Mouse (Mus musculus) heart, adult 10 weeks (tissue): Measurements from ENCODE around the gene Lactbl1. TPM values are rescaled to one million over a fixed set of nuclear protein-coding genes. Genes with fewer than 3 reads are reported as not detected.

ENCODE experiments used
- polyA plus RNA-seq: library from polyadenylated mRNA; stranded (reverse); fragments of 350-450 nt; fragmentation: Illumina TruSeq; extraction: RNeasy Lipid Tissue Mini Kit (QIAGEN cat#74804); gene quantifications from one replicate; pipeline ENCODE4 v1.2.3, GENCODE M21; 2014; ENCODE audit warnings: low read depth, low replicate concordance

The Lactbl1 gene
- polyA plus RNA-seq, result not detected

DNA sequence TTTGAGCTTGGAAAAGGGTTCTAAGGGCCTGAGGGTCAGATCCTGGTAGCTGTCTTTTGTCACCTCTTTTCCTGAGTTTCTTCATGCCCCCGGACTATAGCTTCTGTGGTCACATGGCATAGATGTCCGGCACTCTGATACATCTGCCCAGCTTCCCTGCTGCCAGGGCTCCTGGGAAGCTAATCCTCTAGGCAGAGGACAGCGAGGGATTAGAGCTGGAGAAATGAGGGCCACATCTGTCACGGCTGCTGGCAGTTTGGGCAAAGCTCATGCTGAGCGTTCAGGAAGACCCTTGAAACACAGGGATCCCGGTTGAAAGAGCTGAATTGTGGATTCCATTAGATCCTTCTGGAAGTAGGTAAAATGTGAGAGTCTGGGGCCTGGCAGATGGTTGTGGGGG, at the start of gene Lactbl1:
Gene Lactbl1, plus strand, starts transcription at position 234 of the 400 bp plus-strand sequence.

DNA sequence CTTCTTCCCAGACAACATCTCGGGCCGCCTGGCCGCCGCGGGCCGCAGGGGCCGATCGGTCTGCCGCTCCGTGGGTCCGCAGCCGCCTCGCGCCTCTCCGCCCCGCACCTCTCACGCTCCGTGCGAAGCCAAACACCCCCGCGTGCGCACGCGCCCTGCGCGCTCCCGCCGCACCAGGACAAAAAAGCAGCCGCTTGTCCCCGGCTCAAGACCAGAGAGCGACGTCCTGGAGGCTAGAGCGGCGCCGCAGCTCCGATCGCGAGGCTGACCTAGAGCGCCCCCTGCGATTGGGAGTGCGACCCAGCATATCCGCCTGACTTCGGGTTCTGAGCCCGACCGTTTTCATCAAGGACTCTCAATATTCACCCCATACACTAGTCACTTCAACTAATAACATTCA, 19.9 kb upstream of the Lactbl1 start, which contains the start of gene Kdm1a:
Gene Kdm1a, minus strand, starts transcription at position 156 of the 400 bp plus-strand sequence.

DNA sequence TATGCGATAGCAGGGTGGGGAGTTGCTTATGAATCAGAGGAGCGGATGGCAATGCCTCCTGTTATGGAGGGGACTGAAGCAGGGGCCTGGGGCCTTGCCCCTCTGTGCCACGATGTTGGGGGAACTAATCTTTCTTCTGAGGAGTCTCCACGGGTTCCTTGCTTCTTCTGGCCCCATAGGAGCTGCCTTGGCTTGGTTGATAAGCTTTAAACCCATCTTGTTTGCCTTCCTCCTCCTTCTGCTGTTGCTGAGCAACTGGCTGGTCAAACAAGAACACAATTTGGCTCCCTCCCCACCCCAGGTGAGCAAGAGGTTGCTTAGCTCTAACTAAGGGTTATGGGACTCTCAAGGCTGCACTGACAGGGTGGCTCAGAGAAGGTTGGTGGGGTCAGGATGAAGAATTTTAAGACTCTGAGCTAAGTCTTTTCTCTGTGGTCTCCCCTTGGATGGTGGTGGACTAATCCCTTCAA, 12.0 kb upstream of the Lactbl1 start, which contains the start of gene Tex46:
Gene Tex46, plus strand, starts transcription at position 51 of the 470 bp plus-strand sequence.

Other genes with a start within 250 kb of the Lactbl1 start
- gene Htr1d, start 199.1 kb upstream of the Lactbl1 start, polyA plus RNA-seq, result not detected
- gene 6030445D17Rik, start 160.4 kb upstream of the Lactbl1 start, polyA plus RNA-seq, result 0.34 TPM
- 23.2 TPM for gene Luzp1, start 152.9 kb upstream of the Lactbl1 start, polyA plus RNA-seq
- 25.7 TPM for gene Kdm1a, start 19.9 kb upstream of the Lactbl1 start, polyA plus RNA-seq
- not detected for gene Tex46, start 12.2 kb upstream of the Lactbl1 start, polyA plus RNA-seq
- 0.58 TPM for gene Ephb2, start 213.4 kb downstream of the Lactbl1 start, polyA plus RNA-seq